Mouse (Mus musculus) monocyte, adult 5-6 weeks (primary cell): ENCODE data around the gene Scrn2. TPM values are rescaled to one million over a fixed set of nuclear protein-coding genes. Genes with fewer than 3 reads are reported as not detected.

ENCODE experiments used
- ATAC-seq: fragments of 153-309, 156-312 bp; replicated peaks from 2 replicates; pipeline ENCODE4 v1.8.0; 2017; ENCODE audit warnings: mild to moderate bottlenecking; ENCODE audit not compliant: low TSS enrichment, insufficient number of reproducible peaks, severe bottlenecking, poor library complexity, low FRiP score
- total RNA-seq: library from RNA; stranded (forward); fragments of 200-1000, 200-491, 200-594 nt; gene quantifications from 3 replicates; pipeline ENCODE4 v1.2.3, GENCODE M21; 2017

Scrn2 gene
- total RNA-seq, 1 experiment from 2014 or later = 2.9 TPM

DNA sequence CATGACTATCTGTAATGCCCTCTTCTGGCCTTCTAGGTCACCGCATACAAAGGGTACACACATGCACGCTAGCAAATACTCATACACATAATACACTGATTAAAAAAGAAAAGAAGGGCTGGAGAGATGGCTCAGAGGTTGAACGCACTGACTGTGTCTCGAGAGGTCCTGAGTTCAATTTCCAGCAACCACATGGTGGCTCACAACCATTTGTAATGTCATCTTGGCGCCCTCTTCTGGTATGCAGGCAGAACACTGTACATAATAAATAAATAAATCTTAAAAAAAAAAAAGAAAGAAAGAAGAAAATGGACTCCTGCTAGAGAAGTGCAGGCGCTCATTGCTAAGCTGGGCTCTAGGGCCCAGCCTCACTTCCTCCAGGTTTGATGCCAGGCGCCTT lies 16.1 kb downstream of the Scrn2 start:
- no peak for ATAC-seq

DNA sequence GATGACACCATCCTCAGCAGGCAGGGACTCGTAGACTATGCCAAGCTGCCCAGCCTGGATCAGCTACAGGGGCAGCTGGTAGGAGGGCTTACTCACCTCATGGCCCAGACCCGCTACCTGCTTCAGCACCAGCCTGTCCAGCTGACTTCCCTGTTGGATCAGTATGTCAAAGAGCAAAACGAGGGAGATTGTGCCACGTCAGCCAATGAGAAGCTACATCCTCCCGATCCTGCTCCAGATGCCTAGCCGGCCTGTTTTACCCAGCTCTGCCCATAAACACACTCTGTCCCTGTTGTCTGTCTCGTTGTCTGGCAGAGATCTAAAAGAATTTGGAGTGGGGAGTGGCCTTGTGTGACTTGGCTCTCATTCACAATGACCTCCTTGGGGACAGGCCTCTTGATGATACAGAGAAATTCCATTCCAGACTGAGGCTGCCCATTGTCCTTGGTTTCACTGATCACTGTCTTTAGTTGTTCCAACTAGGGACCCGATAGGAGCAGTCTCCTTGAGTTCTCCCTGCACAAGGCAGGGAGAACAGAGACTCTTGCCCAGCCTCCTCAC lies 18.4 kb downstream of the Scrn2 start:
- ATAC-seq = no peak

DNA sequence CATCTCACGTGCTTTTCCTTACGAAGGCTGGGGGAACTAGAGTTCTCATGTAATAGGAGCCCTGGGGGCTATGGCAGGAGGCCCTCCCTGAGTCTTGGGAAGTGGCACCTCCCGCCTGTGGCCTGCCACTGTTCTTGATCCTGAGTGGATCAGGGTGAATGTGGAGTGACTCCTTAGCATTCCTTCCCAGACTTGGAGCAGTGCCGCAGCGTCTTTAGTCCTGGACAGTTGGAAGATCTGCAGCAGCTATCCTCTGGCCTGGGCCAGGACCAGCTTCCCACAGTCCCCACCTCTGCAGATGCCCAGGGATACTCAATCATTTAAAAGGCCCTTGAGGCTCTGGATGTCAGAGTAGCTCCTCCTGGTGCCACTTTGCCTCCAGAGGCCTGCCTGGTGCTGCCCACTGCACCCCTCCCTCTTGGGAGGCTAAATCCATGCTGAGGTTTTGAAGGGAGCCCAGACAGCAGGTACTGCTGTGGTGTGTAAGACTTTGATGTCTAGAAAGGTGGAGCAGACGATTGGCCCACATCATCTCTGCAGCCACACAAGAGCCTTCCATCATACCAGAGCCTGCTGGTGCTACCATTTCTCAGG lies 19.9 kb downstream of the Scrn2 start:
- ATAC-seq = no peak

DNA sequence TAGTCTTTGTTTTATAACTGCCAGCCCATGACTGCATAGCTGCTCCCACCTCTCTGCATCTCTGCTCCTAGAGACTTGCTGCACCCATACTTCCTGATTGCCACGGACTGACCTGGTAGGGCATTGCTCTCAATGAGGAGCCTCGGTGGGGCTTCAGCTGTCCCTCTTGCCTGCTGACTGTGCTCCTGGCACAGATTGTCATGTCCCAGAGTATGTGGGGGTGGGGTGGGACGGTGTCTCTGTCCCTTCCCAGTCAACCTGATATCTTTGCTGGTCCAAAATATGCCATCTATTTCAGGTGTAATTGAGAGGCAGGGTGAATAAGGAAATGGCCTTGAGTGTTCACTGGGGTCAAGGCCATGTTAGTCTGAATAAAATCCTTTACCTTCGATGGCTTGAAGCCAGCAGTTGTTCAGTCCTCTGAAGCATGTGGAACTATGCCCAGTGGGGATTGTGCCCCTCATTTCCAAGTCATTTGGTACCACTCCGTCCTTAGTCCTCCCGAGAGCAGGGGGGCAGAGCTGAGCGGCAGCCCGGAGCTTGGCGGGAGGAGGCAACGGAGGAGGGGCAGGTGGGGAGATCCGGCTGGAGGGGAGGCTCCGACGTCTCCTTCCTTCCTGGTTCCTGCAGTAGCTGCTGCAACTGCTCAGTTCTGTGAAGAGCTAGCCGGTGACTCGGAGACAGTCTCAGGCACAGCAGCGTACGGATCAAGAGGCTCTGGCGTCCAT lies 20.6 kb downstream of the Scrn2 start, which contains the start of gene Osbpl7:
Osbpl7 (plus strand) TSS at position 413 of the 728 bp plus-strand sequence.
- ATAC-seq = peak; percentile 54

DNA sequence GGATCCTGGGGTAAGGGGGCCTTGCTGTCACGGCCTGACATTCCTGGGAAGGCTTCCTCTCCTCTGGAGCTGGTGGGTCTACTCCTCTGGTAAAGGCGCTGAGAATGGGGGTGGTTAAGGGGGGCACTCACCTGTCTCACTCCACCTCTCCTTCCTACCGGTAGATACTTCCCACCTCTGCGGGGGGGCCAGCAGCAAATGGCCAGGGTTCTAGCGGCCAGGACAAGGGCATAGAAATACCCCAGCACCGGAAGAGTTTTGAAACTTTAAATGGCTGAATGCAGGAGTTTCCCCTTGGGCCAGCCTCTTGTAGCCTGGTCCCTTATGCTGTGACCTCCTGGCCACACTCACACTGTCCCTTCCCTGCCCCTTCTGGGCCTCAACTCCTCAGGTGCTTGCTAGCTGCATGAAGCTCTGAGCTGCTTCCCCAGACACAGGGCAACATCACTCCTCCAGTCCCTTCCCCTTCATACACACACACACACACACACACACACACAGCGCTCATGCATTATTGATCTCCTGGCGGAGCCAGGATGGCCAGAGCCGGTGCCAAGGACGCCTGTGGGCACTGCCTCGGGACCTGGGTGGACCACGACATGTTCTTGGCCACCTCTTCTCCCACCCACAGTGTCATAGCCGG lies 21.3 kb downstream of the Scrn2 start:
- no peak; the same call in 1 of the 2 replicates for ATAC-seq

DNA sequence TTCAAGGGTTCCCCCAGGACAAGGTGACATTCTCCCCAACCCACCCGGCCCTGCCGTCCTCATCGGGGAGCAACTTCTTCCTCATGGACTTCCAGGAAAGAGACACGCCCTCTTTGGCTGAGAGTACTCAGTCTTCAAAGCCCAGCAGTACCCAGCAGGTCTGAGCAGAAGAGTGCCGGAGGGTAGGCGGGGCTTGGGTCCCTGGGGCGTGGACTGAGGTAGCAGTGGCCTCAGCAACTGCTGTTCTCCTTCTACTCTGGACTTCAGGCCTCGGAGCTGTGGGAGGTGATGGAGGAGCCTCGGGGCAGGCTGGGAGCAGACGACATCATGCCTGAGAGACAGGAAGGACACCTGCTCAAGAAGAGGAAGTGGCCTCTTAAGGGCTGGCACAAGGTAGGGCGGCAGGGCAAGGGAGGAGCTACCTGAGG lies 22.5 kb downstream of the Scrn2 start:
- ATAC-seq = no peak

DNA sequence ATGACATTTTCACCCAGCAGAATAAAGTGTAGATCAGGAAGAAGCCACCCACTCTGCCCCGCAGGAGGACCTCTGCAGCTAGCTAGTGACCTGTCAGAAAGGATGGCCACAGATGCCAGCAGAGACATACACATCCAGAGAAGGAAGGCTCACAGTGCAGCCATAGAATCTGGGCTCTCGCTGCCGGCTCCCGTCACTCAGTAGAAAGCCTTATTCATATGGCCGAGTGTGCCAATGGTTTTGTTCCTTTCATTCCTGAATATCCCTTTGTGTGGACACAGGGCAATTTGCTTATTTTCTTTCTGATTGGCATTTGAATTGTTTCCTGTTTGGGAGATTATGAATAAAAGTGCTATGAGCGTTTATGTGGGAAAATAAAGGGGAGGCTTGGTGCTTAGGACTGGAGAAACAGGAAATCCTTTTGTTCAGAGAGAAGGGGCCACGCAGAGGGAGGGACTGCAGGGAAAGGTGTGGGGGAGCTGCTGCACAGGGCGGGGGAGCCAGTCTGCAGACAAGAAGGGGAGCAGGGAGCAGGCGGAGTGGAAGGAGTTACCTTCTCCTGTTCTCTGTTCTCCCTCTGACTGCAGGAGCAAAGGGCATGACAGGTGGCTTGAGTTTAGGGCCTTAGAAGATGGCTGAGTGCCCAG lies 33.7 kb downstream of the Scrn2 start:
- no peak for ATAC-seq

DNA sequence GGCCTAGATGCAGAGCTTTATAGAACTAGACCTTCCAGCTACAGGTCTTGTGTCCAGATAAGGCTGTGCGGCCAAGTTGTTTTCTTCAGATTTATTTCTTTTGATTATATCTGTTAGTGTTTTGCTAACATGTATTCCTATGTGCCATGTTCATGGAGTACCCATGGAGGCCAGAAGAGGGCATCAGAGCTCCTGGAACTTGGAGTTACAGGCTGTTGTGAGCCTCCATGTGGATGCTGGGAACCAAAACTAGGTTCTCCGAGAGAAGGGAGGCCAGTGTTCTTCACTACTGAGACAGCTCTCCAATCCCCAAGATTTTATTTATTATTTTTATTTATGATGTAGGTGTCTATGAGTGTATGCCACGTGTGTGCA lies 34.2 kb downstream of the Scrn2 start:
- no peak for ATAC-seq

DNA sequence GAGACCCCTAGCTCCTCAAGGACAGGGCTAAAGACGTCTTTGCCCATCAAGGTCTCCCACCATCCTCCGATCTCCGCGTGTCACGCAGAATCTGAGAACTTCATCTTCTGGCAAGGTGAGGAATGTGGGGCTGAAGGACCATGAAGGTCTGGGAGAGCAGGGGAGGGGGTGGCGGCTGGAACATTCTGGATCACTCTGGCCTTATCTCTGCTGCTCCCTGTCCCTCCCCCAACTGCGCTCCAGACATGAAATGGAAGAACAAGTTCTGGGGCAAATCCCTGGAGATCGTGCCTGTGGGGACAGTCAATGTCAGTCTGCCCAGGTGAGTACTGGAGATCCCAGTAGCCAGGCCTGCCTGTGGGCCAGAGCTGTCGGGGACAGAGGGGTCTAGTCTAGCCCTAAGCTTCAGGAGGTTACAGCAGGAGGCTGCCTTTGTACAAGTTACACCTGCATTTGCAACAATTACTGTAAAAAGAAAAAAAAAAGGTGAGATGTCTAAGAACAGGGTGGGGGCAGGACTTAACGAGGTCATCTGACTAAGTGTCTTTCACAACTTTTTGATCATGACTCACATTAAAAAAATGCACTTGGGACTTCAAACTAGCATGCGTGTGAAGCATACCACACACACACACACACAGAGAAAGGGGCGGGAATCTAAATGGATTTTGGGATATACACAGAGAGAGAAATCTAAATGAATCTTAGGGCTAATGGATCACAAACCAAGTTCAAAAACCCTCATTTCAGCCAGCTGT lies 36.0 kb downstream of the Scrn2 start:
- ATAC-seq = no peak

DNA sequence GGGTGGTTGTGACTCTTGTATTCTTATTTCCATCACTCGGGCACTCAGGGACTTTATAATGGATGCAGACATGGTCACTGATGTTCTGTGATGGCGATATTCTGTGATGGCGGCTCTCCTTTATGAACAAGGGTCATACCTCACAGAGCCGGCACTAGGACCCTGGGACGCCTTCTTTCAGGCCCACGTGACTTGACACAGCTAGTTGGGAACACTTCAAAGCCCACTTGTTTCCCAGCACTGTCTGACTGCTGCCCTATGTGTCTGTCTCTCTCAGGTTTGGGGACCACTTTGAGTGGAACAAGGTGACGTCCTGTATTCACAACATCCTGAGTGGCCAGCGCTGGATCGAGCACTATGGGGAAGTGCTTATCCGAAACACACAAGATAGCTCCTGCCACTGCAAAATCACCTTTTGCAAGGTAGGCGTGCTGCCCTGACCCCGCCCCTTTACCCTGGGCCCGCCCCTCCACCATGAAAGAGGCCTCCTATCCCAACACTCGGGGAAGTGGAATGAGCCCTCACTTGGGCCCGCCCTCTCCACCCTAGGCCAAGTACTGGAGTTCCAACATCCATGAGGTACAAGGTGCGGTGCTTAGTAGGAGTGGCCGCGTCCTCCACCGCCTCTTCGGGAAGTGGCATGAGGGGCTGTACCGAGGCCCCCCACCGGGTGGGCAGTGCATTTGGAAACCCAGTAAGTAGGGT lies 37.1 kb downstream of the Scrn2 start:
- no peak for ATAC-seq

DNA sequence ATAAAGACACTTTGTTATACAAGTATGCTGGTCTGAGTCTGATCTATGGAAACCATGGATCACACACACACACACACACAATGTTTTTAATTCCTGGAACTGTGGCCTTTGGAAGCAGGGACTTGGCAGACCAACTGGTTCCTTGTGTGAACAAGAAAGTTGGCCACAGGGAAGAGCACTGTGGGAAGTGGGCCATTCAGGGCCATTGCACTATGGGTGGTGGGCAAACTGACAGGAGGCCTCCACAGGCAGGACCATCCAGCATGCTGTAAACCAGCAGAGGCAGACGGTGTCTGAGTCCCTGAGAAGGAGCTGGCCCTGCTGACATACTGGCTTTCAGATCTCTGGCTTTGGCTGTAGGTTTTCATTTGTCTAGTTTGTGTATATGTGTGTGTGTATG lies 39.6 kb downstream of the Scrn2 start:
- ATAC-seq = no peak

DNA sequence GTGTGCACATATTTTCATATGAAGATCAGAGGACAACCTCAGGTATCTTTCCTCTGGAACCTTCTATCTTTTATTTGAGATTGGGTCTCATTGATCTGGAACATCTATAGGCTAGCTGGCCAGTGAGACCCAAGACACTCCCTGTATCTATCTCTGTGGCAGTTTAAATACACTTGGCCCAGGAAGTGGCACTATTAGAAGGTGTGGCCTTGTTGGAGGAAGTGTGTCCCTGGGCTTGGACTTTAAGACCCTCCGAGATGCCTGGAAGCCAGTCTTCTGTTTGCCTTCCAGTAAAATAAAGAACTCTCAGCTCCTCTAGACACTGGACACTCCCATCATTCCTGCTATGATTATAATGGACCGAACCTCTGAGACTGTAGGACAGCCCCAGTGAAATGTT lies 40.0 kb downstream of the Scrn2 start:
- ATAC-seq = no peak

DNA sequence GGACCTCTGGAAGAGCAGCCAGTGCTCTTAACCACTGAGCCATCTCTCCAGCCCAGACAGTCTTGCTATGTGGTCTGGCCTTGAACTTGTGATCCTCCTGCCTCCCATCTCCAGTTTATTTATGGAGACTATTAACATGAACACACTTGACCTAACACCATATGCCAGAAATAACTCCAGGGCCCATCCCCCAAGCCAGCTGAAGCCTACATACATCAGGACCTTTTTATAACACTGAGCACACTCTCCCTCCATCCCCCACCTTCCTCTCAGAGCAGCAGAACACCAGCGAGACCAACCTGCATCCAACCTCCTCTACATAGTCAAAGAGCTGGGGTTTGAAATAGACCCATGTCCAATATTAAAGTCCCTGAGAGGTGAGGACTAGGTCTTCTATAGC lies 41.4 kb downstream of the Scrn2 start:
- no peak for ATAC-seq

DNA sequence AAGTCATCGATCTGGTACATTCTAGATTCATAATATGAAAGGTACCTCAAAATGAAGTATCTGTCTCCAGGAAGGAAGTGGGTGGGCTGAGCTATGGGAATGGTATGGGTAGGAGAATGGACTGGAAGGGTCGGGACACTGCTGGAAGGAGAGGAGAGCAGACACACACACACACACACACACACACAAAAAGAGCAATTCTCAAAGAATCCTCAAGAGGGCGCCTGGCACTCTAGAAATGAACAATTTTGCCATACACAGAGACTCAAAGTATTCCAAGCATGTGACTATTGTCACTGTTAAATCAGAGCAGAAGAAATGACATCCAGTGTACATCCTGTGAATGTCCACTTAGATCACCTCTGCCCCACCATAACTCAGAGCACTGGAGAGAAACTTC lies 42.8 kb downstream of the Scrn2 start:
- peak; percentile 65 for ATAC-seq

DNA sequence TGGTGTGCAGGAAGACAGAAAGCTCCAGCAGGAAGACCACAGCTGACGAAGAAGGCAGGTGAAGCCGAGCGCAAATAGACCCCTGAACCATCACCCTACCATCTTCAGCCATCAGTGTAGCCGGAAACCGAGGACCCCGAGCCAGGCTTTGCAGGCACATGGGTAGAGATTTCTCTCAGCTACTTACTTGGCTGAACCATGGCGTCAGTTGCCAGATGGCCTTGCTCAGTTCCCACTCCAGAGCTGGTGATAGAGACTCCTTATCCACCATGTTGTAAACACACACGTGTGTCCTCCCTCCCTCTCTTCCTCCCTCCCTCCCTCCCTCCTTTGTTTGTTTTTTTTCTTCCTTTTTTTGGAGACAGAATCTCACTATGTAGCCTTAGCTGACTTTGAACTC lies 44.5 kb downstream of the Scrn2 start:
- ATAC-seq = no peak

DNA sequence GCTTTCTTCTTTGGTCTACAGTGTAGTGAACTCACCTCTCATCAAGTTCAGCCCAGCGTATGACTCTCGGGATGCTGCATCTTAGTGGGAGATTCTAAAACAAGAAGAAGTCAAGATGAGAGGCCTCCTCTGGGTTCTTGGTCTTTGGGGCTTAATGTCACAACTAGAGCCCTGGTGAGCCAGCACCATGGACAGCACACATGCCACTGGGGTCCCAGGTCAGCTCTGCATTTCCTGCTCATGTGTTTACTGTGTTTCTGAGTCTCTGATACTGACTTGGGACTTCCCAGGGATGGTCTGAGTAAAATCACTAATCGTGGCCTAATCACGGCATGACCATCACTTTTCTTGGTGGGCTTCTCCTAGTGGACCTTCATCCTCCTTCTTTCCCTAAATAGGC lies 49.0 kb downstream of the Scrn2 start:
- no peak for ATAC-seq

DNA sequence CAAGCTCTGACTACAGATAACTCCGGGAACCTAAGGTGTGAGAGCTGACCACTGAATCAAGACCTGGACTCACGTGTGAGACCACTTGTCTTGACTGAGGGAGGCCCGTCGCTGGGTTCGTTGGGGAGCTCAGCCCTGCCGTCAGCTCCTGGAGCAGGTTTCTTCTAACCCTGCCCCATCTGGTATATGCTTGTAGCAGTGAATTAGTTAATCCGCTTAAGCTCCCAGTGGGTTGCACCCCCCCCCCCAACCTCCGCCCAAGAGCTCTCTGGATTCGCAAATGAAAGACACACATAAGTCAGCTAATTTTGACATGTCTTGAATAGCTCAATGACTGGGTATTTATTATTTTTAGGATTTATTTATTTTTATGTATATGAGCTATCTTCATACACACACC lies 50.6 kb downstream of the Scrn2 start:
- no peak for ATAC-seq

DNA sequence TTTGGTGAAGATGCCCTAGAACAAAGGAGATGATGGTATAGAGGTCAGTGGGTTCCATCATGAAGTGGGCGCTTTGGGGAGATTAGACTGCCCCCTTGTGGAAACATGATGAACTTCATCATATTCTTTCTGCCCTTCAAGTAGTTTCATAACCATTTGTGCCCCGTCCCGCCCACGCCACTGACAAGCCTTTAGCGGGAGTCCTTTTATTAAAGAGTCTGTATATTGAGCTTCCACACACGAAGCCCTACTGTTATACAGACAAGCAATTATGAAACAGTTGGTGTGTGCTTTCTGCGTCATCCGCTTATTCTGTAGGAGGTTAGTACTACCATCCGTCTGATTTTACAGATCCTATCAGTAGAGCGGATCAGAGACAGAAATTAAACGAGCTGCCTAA lies 53.2 kb downstream of the Scrn2 start:
- peak; percentile 61 for ATAC-seq
